Mouse (Mus musculus): ENCODE data around the gene Slc7a6. TPM values are rescaled to one million over a fixed set of nuclear protein-coding genes. Genes with fewer than 3 reads are reported as not detected.
"Not testable (repeated sequence)": the region's sequence is repeated elsewhere in the genome, so short reads cannot be mapped to it uniquely, and the experiment has no call there.

Slc7a6 gene
- total RNA-seq, 1 experiment from 2014 or later, result 11.3 TPM

- ATAC-seq (ENCODE audit: extremely low read depth, insufficient number of reproducible peaks, low FRiP score, poor library complexity, severe bottlenecking), result no peak
These were observed 1.4 kb downstream of the Slc7a6 start for GRCm38 (mm10) chr8:106169934-106170480.

- no peak for ATAC-seq (ENCODE audit: extremely low read depth, insufficient number of reproducible peaks, low FRiP score, poor library complexity, severe bottlenecking)
These were observed 4.9 kb downstream of the Slc7a6 start for GRCm38 (mm10) chr8:106173566-106173965.

- ATAC-seq (ENCODE audit: extremely low read depth, insufficient number of reproducible peaks, low FRiP score, poor library complexity, severe bottlenecking), result no peak
These were observed 8.2 kb downstream of the Slc7a6 start for GRCm38 (mm10) chr8:106176891-106177290.

- no peak for ATAC-seq (ENCODE audit: extremely low read depth, insufficient number of reproducible peaks, low FRiP score, poor library complexity, severe bottlenecking)
These were observed 8.9 kb downstream of the Slc7a6 start for GRCm38 (mm10) chr8:106177594-106177993.

GRCm38 (mm10) chr8:106178428-106178827 lies 9.8 kb downstream of the Slc7a6 start:
- ATAC-seq (ENCODE audit: extremely low read depth, insufficient number of reproducible peaks, low FRiP score, poor library complexity, severe bottlenecking), result no peak

GRCm38 (mm10) chr8:106185628-106186270 lies 17.1 kb downstream of the Slc7a6 start:
- ATAC-seq (ENCODE audit: extremely low read depth, insufficient number of reproducible peaks, low FRiP score, poor library complexity, severe bottlenecking), result no peak

- ATAC-seq (ENCODE audit: extremely low read depth, insufficient number of reproducible peaks, low FRiP score, poor library complexity, severe bottlenecking), result no peak
These were observed 17.7 kb downstream of the Slc7a6 start for GRCm38 (mm10) chr8:106186394-106186793.

GRCm38 (mm10) chr8:106189162-106189561 lies 20.5 kb downstream of the Slc7a6 start:
- no peak for ATAC-seq (ENCODE audit: extremely low read depth, insufficient number of reproducible peaks, low FRiP score, poor library complexity, severe bottlenecking)

- ATAC-seq (ENCODE audit: extremely low read depth, insufficient number of reproducible peaks, low FRiP score, poor library complexity, severe bottlenecking), result no peak
These were observed 23.0 kb downstream of the Slc7a6 start for GRCm38 (mm10) chr8:106191639-106192038.

- ATAC-seq (ENCODE audit: extremely low read depth, insufficient number of reproducible peaks, low FRiP score, poor library complexity, severe bottlenecking), result no peak
These were observed 24.5 kb downstream of the Slc7a6 start for GRCm38 (mm10) chr8:106193162-106193561.

- ATAC-seq (ENCODE audit: extremely low read depth, insufficient number of reproducible peaks, low FRiP score, poor library complexity, severe bottlenecking), result no peak
These were observed 25.4 kb downstream of the Slc7a6 start for GRCm38 (mm10) chr8:106194062-106194461.

GRCm38 (mm10) chr8:106198741-106199140 lies 30.1 kb downstream of the Slc7a6 start:
- ATAC-seq (ENCODE audit: extremely low read depth, insufficient number of reproducible peaks, low FRiP score, poor library complexity, severe bottlenecking), result peak; percentile 64; the same call in 1 of the 2 replicates

- not testable (repeated sequence) for ATAC-seq (ENCODE audit: extremely low read depth, insufficient number of reproducible peaks, low FRiP score, poor library complexity, severe bottlenecking)
These were observed 30.9 kb downstream of the Slc7a6 start for GRCm38 (mm10) chr8:106199596-106199995.

GRCm38 (mm10) chr8:106210035-106210731 lies 41.5 kb downstream of the Slc7a6 start:
- no peak for ATAC-seq (ENCODE audit: extremely low read depth, insufficient number of reproducible peaks, low FRiP score, poor library complexity, severe bottlenecking)

- ATAC-seq (ENCODE audit: extremely low read depth, insufficient number of reproducible peaks, low FRiP score, poor library complexity, severe bottlenecking), result peak; percentile 98
These were observed 42.2 kb downstream of the Slc7a6 start, which contains the start of the genes Slc7a6os and Prmt7 for GRCm38 (mm10) chr8:106210821-106211345. Slc7a6os (minus strand) TSS chr8:106210935. Prmt7 (plus strand) TSS chr8:106210936.

- no peak for ATAC-seq (ENCODE audit: extremely low read depth, insufficient number of reproducible peaks, low FRiP score, poor library complexity, severe bottlenecking)
These were observed 42.8 kb downstream of the Slc7a6 start for GRCm38 (mm10) chr8:106211421-106211820.

GRCm38 (mm10) chr8:106213959-106214358 lies 45.3 kb downstream of the Slc7a6 start:
- ATAC-seq (ENCODE audit: extremely low read depth, insufficient number of reproducible peaks, low FRiP score, poor library complexity, severe bottlenecking), result no peak

GRCm38 (mm10) chr8:106219620-106220019 lies 51.0 kb downstream of the Slc7a6 start:
- no peak for ATAC-seq (ENCODE audit: extremely low read depth, insufficient number of reproducible peaks, low FRiP score, poor library complexity, severe bottlenecking)

- ATAC-seq (ENCODE audit: extremely low read depth, insufficient number of reproducible peaks, low FRiP score, poor library complexity, severe bottlenecking), result peak; percentile 75
These were observed 57.9 kb downstream of the Slc7a6 start for GRCm38 (mm10) chr8:106226589-106226988.

- ATAC-seq (ENCODE audit: extremely low read depth, insufficient number of reproducible peaks, low FRiP score, poor library complexity, severe bottlenecking), result no peak
These were observed 62.9 kb downstream of the Slc7a6 start for GRCm38 (mm10) chr8:106231536-106231935.
